Mouse (Mus musculus) WW6 (cell line): ENCODE measurements at regions not wholly inside any gene's neighbourhood (a gene's known extent, or its start where the extent isn't known, plus 50 kb on each side); places are given as distances from the start of the nearest gene placed in this dataset.

ENCODE experiments used
- DNase-seq: peaks from one replicate; pipeline ENCODE4 v3.0.0-alpha.2; 2013; ENCODE audit warnings: low read depth, low spot score

DNA sequence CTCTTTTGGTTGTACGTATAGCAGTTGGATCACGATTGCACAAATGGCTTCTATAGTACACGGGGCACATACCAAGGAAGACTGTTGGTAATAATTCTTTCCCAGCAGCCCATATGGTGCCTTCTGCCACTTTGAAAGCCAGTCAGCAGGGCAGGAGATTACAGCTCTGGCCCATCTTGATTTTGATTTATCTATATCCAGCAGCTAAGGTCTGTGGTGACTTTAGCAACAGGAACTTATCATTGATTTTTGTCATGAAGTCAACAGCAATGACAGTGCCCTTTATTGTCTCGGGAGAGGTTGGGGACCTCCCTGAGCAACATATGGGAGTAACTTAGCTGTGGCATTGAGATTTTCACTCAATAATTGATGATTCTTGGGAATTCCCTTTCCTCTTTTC, 64.1 kb upstream of the Tab2 start:
- DNase-seq, result no peak

DNA sequence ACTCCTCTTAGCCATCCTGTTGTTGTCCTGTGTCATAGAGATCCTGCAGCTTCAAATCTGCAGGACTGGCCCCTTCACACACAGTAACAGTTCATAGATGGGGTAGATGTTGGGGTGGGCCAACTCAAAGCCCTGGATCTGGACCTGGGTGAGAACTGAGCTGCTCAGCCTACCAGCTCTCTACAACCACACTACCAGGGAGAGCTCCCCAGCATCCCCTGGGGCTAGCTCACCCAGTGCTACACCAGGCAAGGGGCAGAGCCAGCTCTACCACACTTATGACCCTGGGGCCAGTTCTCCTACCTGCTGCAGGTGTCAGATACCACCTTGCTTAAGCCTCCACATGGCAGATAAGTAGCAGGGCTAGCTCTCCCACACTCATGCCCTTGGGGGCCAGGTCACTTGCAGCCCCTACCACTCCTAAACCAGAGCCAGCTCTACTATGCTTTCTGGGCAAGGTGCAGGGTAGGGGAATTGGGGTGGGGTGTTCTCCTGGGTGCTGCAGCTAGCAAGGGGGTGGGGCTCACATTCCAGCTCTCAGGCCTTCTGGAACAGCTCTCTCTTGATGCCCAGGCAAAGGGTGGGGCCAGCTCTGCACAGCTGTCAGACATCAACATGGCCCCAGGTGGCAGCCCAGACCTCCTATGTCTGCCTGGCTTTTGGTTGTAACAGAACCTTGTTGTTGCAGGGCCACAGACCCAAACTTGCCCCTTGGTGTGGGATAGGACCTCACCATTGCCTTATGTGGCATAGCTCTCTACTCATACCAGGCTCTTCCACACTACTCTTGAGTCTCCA, 62.4 kb upstream of the Tab2 start:
- DNase-seq, result no peak

DNA sequence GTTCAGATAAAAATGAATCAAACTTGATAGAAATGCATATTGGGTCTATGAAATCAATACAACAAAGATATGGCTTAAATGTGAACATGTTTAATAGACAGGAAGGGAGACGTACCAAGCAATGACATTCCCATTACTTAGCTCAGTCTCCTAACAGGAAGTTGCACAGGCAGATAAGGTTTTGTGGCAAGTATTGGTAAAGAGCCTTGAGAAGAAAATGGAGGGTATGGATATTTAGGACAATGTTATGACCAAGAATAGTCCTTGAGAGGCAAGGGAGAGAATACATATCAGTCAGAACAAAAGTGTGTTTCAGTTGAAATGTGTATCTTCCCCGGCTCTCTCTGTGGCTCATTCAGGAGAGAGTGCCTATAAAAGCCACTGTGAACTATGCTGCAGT, 60.7 kb upstream of the Tab2 start:
- DNase-seq, result no peak

- no peak for DNase-seq
Measured at GRCm38 (mm10) chr10:8011744-8012143, 55.7 kb upstream of the Tab2 start.

DNA sequence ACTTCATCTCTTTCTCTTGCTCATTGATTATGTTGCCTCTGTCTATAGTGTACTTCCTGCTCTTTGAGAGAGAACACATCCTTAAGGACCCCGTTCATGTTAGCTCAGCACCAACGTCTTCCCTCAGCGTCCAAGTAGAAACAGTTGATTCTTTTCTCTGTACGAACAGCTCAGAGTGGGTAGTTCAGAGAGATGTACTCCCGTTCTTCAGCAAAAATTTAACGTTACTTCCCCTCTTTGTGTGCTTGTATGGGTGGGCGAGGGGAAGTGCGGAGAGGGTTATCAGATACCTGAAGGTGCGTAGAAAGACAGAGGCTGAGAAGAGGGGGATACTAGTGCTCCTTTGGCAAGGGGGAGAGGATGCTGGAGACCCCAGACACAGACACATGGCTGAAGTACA, 55.1 kb upstream of the Tab2 start:
- DNase-seq, result no peak

GRCm38 (mm10) chr10:8009855-8010254, 53.8 kb upstream of the Tab2 start:
- no peak for DNase-seq

- no peak for DNase-seq
Measured at GRCm38 (mm10) chr10:8007990-8008368, 51.9 kb upstream of the Tab2 start.

DNA sequence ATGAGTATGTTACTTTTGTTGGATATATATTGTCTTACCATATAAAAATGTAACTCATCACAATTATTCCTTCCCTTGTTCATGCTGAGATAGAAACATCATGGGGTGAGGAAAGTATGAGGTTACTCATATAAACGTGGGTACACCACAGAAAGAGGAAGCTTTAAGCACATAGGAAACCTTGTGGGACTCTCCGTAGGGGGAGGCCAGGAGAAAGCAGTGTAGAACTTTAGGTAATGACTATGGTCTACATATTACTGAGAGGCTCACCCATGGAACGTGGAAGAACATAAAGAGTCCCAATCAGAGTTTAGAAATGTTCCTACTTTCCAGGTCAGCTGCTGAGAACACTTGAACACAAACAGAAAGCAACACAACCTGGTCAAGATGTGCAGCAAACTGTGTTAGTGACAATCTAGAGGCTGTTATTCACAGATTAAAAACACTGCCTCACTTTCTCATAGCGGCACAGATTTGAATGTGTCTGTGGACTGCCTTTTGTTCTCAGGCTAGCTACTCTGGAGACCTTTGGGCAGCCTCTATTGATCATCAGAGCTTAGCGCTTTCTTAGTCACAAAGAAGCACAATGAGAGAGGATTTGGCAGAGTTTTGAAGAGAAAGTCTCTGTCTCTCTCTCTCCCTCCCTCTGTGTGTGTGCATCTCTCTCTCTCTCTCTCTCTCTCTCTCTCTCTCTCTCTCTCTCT, 51.4 kb upstream of the Tab2 start:
- DNase-seq, result no peak
